Mouse (Mus musculus): ENCODE results near the gene Pik3c2a. TPM values are rescaled to one million over a fixed set of nuclear protein-coding genes. Genes with fewer than 3 reads are reported as not detected.
"Not testable (repeated sequence)": the region's sequence is repeated elsewhere in the genome, so short reads cannot be mapped to it uniquely, and the experiment has no call there.

Gene Pik3c2a
- polyA plus RNA-seq, 1 experiment from 2014 or later: 22.5 TPM

GRCm38 (mm10) chr7:116444326-116444809, 1.1 kb upstream of the Pik3c2a start:
- Histone ChIP-seq H3K4me1 (replicated peaks) (peaks cover 29% of the 10 kb centered on the region), H3K27ac (peak overlapping the region; percentile 97), H3K36me3 (no peaks in the 10 kb centered on the region), H3K4me3 (peak overlapping the region; percentile 96), H3K9me3 (no peaks in the 10 kb centered on the region), H3K27me3 (ENCODE audit: insufficient read depth, poor library complexity, severe bottlenecking) (no peaks in the 10 kb centered on the region)
- peak; percentile 23 for DNase-seq (ENCODE audit: low spot score)
- WGBS: 3% methylated on average over 2 of the region's 2 CpGs

- under 1% methylated on average over 38 of the region's 38 CpGs for WGBS
- no peak for DNase-seq (ENCODE audit: low spot score)
- Histone ChIP-seq H3K4me1 (replicated peaks) (peaks cover 29% of the 10 kb centered on the region), H3K4me3 (peak overlapping the region; percentile 96), H3K27me3 (ENCODE audit: insufficient read depth, poor library complexity, severe bottlenecking) (no peaks in the 10 kb centered on the region), H3K27ac (peak overlapping the region; percentile 97), H3K36me3 (peaks cover under 1% of the 10 kb centered on the region; the same call in 1 of the 2 replicates), H3K9me3 (no peaks in the 10 kb centered on the region)
These were observed 562 bp upstream of the Pik3c2a start for GRCm38 (mm10) chr7:116443697-116444325.

- DNase-seq (ENCODE audit: low spot score): peak; percentile 6
- Histone ChIP-seq H3K27ac (peak overlapping the region; percentile 97), H3K27me3 (ENCODE audit: insufficient read depth, poor library complexity, severe bottlenecking) (no peaks in the 10 kb centered on the region)
These were observed 1.0 kb downstream of the Pik3c2a start for GRCm38 (mm10) chr7:116442226-116442625.

GRCm38 (mm10) chr7:116441346-116441745, 1.9 kb downstream of the Pik3c2a start:
- peaks cover 14% of the 10 kb centered on the region for H3K36me3 ChIP-seq
- WGBS: 82% methylated on average over 1 of the region's 1 CpGs
- H3K27me3 ChIP-seq (ENCODE audit: insufficient read depth, poor library complexity, severe bottlenecking): no peaks in the 10 kb centered on the region
- no peak for DNase-seq (ENCODE audit: low spot score)
- H3K27ac ChIP-seq: no peak overlapping the region
- H3K4me3 ChIP-seq: peak overlapping the region; percentile 96; the same call in 1 of the 2 replicates
- H3K4me1 ChIP-seq (replicated peaks): peaks cover 29% of the 10 kb centered on the region
- 0 out of 2 replicates have a peak, but pooled peaks cover 4% of the 10 kb centered on the region for H3K9me3 ChIP-seq

More at GRCm38 (mm10) chr7:116442226-116442625, 1.0 kb downstream of the Pik3c2a start:
- H3K9me3 ChIP-seq: 0 out of 2 replicates have a peak, but pooled peaks cover 4% of the 10 kb centered on the region
- WGBS: 8% methylated on average over 7 of the region's 7 CpGs
- peaks cover 14% of the 10 kb centered on the region for H3K36me3 ChIP-seq
- H3K4me1 ChIP-seq (replicated peaks): peaks cover 29% of the 10 kb centered on the region
- peak overlapping the region; percentile 96 for H3K4me3 ChIP-seq

GRCm38 (mm10) chr7:116431661-116432060, 11.6 kb downstream of the Pik3c2a start:
- Histone ChIP-seq H3K4me3 (no peak overlapping the region), H3K9me3 (no peaks in the 10 kb centered on the region), H3K4me1 (replicated peaks) (no peaks in the 10 kb centered on the region), H3K27me3 (ENCODE audit: insufficient read depth, poor library complexity, severe bottlenecking) (no peaks in the 10 kb centered on the region), H3K27ac (no peak overlapping the region), H3K36me3 (peaks cover 4% of the 10 kb centered on the region; the same call in 1 of the 2 replicates)
- no peak for DNase-seq (ENCODE audit: low spot score)
- WGBS: 91% methylated on average over 3 of the region's 3 CpGs

- Histone ChIP-seq H3K9me3 (no peaks in the 10 kb centered on the region), H3K27ac (no peak overlapping the region), H3K4me3 (no peak overlapping the region), H3K27me3 (ENCODE audit: insufficient read depth, poor library complexity, severe bottlenecking) (no peaks in the 10 kb centered on the region), H3K4me1 (replicated peaks) (no peaks in the 10 kb centered on the region), H3K36me3 (peaks cover 4% of the 10 kb centered on the region; the same call in 1 of the 2 replicates)
- 93% methylated on average over 2 of the region's 2 CpGs for WGBS
- DNase-seq (ENCODE audit: low spot score): no peak
These were observed 12.3 kb downstream of the Pik3c2a start for GRCm38 (mm10) chr7:116430926-116431325.

- DNase-seq (ENCODE audit: low spot score): no peak
- H3K4me3 ChIP-seq: no peak overlapping the region
- no peaks in the 10 kb centered on the region for H3K27me3 ChIP-seq (ENCODE audit: insufficient read depth, poor library complexity, severe bottlenecking)
- H3K27ac ChIP-seq: no peak overlapping the region
- no peaks in the 10 kb centered on the region for H3K4me1 ChIP-seq (replicated peaks)
- H3K36me3 ChIP-seq: peaks cover 4% of the 10 kb centered on the region; the same call in 1 of the 2 replicates
- H3K9me3 ChIP-seq: no peaks in the 10 kb centered on the region
These were observed 16.0 kb downstream of the Pik3c2a start for GRCm38 (mm10) chr7:116427206-116427605.

- no peaks in the 10 kb centered on the region for H3K27me3 ChIP-seq (ENCODE audit: insufficient read depth, poor library complexity, severe bottlenecking)
These were observed 17.5 kb downstream of the Pik3c2a start for GRCm38 (mm10) chr7:116425771-116426170.

GRCm38 (mm10) chr7:116421081-116421480, 22.2 kb downstream of the Pik3c2a start:
- Histone ChIP-seq H3K27me3 (ENCODE audit: insufficient read depth, poor library complexity, severe bottlenecking) (no peaks in the 10 kb centered on the region), H3K9me3 (no peaks in the 10 kb centered on the region), H3K4me1 (replicated peaks) (no peaks in the 10 kb centered on the region), H3K36me3 (peaks cover 26% of the 10 kb centered on the region), H3K27ac (no peak overlapping the region), H3K4me3 (no peak overlapping the region)
- no peak for DNase-seq (ENCODE audit: low spot score)

More at GRCm38 (mm10) chr7:116425771-116426170, 17.5 kb downstream of the Pik3c2a start:
- no peak for DNase-seq (ENCODE audit: low spot score)
- H3K27ac ChIP-seq: no peak overlapping the region
- no peaks in the 10 kb centered on the region for H3K9me3 ChIP-seq
- WGBS: 91% methylated on average over 6 of the region's 6 CpGs
- no peaks in the 10 kb centered on the region for H3K4me1 ChIP-seq (replicated peaks)
- H3K4me3 ChIP-seq: no peak overlapping the region
- H3K36me3 ChIP-seq: peaks cover 4% of the 10 kb centered on the region; the same call in 1 of the 2 replicates

- H3K27ac ChIP-seq: no peak overlapping the region
- no peak for DNase-seq (ENCODE audit: low spot score)
- H3K36me3 ChIP-seq: peaks cover 6% of the 10 kb centered on the region; the same call in 1 of the 2 replicates
- no peaks in the 10 kb centered on the region for H3K4me1 ChIP-seq (replicated peaks)
- 61% methylated on average over 1 of the region's 1 CpGs for WGBS
- no peaks in the 10 kb centered on the region for H3K9me3 ChIP-seq
- no peaks in the 10 kb centered on the region for H3K27me3 ChIP-seq (ENCODE audit: insufficient read depth, poor library complexity, severe bottlenecking)
- no peak overlapping the region for H3K4me3 ChIP-seq
These were observed 33.8 kb downstream of the Pik3c2a start for GRCm38 (mm10) chr7:116409438-116409837.

- no peak overlapping the region for H3K27ac ChIP-seq
- H3K4me3 ChIP-seq: no peak overlapping the region
- DNase-seq (ENCODE audit: low spot score): no peak
- 91% methylated on average over 3 of the region's 3 CpGs for WGBS
- no peaks in the 10 kb centered on the region for H3K9me3 ChIP-seq
- H3K27me3 ChIP-seq (ENCODE audit: insufficient read depth, poor library complexity, severe bottlenecking): no peaks in the 10 kb centered on the region
- no peaks in the 10 kb centered on the region for H3K4me1 ChIP-seq (replicated peaks)
- H3K36me3 ChIP-seq: peaks cover 28% of the 10 kb centered on the region
These were observed 50.9 kb downstream of the Pik3c2a start for GRCm38 (mm10) chr7:116392329-116392728.

GRCm38 (mm10) chr7:116387389-116387788, 55.9 kb downstream of the Pik3c2a start:
- not testable (repeated sequence) for H3K27me3 ChIP-seq (ENCODE audit: insufficient read depth, poor library complexity, severe bottlenecking); H3K4me1 ChIP-seq (replicated peaks); H3K9me3 ChIP-seq; H3K4me3 ChIP-seq; H3K27ac ChIP-seq; DNase-seq (ENCODE audit: low spot score)
- H3K36me3 ChIP-seq: peaks cover 50% of the 10 kb centered on the region
- 95% methylated on average over 2 of the region's 2 CpGs for WGBS

GRCm38 (mm10) chr7:116379181-116379580, 64.1 kb downstream of the Pik3c2a start:
- not testable (repeated sequence) for H3K4me3 ChIP-seq; H3K9me3 ChIP-seq; H3K4me1 ChIP-seq (replicated peaks); DNase-seq (ENCODE audit: low spot score); H3K27ac ChIP-seq; H3K27me3 ChIP-seq (ENCODE audit: insufficient read depth, poor library complexity, severe bottlenecking)
- 92% methylated on average over 6 of the region's 6 CpGs for WGBS
- peaks cover 67% of the 10 kb centered on the region for H3K36me3 ChIP-seq

Data from hindbrain, embryonic 10.5 days (tissue).